Mouse (Mus musculus): ENCODE data around the gene Kl.

- TF ChIP-seq CTCF (IDR thresholded peaks at IDR 0.05; ENCODE audit: low read depth, low read length): no peak
- no peak for TF ChIP-seq POLR2AphosphoS5 (IDR thresholded peaks at IDR 0.05; ENCODE audit: insufficient replicate concordance, low read depth, low read length)
- TF ChIP-seq GATA1 (IDR thresholded peaks at IDR 0.05; ENCODE audit: borderline replicate concordance, low read length): no peak
- no peak for TF ChIP-seq TAL1 (conservative IDR thresholded peaks at IDR 0.05; ENCODE audit: low read depth, low read length)
Measured at GRCm38 (mm10) chr5:150917131-150917858, 35.1 kb upstream of the Kl start.

Data from G1E (cell line).